Mouse (Mus musculus) heart, embryonic 12.5 days (tissue): ENCODE measurements at regions not wholly inside any gene's neighbourhood (a gene's known extent, or its start where the extent isn't known, plus 50 kb on each side); places are given as distances from the start of the nearest gene placed in this dataset.

Experiments
- ATAC-seq: fragments of 200-750 bp; cut with Nextera tagmentation; 2 replicates; pipeline ENCODE4 v1.8.0; 2017; ENCODE audit warnings: moderate TSS enrichment, moderate library complexity; ENCODE audit not compliant: insufficient number of reproducible peaks, low FRiP score
- H3K27ac ChIP-seq: fragments of 300-500 bp; sonication (generic); 2 replicates; pipeline ENCODE4 v1.5.1; 2016; ENCODE audit warnings: mild to moderate bottlenecking, moderate library complexity; ENCODE audit not compliant: poor library complexity, severe bottlenecking
- H3K27me3 ChIP-seq: fragments of 300-500 bp; sonication (generic); replicated peaks from 2 replicates; pipeline ENCODE4 v1.6.1; 2016; ENCODE audit warnings: mild to moderate bottlenecking, moderate library complexity
- H3K36me3 ChIP-seq: fragments of 300-500 bp; sonication (generic); 2 replicates; pipeline ENCODE4 v1.6.1; 2016; ENCODE audit warnings: mild to moderate bottlenecking, moderate library complexity
- H3K4me1 ChIP-seq: fragments of 300-500 bp; sonication (generic); replicated peaks from 2 replicates; pipeline ENCODE4 v1.6.1; 2016; ENCODE audit warnings: mild to moderate bottlenecking
- H3K4me2 ChIP-seq: fragments of 300-500 bp; sonication (generic); 2 replicates; pipeline ENCODE4 v1.6.1; 2016; ENCODE audit warnings: mild to moderate bottlenecking, moderate library complexity
- H3K4me3 ChIP-seq: fragments of 300-500 bp; sonication (generic); 2 replicates; pipeline ENCODE4 v1.5.1; 2016; ENCODE audit warnings: mild to moderate bottlenecking
- H3K9ac ChIP-seq: fragments of 300-500 bp; sonication (generic); 2 replicates; pipeline ENCODE4 v1.6.1; 2016; ENCODE audit warnings: mild to moderate bottlenecking, moderate library complexity
- H3K9me3 ChIP-seq: fragments of 300-500 bp; sonication (generic); replicated peaks from 2 replicates; pipeline ENCODE4 v1.6.1; 2016; ENCODE audit warnings: mild to moderate bottlenecking, moderate library complexity
- WGBS: fragments of 180-500 bp; shearing (Covaris S2); methylation state at CpG from one replicate; pipeline ENCODE4 v1.1.7; 2016; 5-methylcytosine and 5-hydroxymethylcytosine counted together

GRCm38 (mm10) chr5:41206462-41206861, 501.5 kb downstream of the Rab28 start:
- no peaks in the 10 kb centered on the region for H3K9me3 ChIP-seq
- H3K27me3 ChIP-seq: no peaks in the 10 kb centered on the region
- H3K4me2 ChIP-seq: no peak overlapping the region
- ATAC-seq: no peak
- WGBS: 78% methylated on average over 3 of the region's 3 CpGs
- no peak overlapping the region for H3K9ac ChIP-seq
- H3K4me3 ChIP-seq: no peak overlapping the region
- no peak overlapping the region for H3K27ac ChIP-seq
- no peaks in the 10 kb centered on the region for H3K4me1 ChIP-seq
- H3K36me3 ChIP-seq: no peaks in the 10 kb centered on the region

DNA sequence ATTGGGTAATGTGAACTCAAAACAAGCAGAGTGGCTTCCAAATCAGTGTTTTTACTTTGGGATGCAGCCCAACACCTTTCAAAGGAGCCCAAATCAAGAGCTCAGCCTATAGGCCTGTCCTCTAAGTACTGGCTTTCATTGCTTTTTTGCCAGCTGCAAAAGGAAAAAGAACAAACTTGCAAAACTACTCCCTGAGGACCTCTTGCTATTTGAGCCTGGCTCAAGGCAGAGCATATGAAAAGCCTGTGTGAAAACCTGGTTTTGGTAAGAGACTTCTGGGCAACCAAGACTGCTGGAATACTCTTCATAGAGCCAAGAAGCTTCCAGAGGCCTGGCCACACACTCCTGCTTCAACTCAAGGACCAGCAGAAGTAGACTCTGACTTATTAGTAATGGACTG, 503.5 kb downstream of the Rab28 start:
- ATAC-seq: no peak
- H3K9me3 ChIP-seq: no peaks in the 10 kb centered on the region
- no peak overlapping the region for H3K9ac ChIP-seq
- no peak overlapping the region for H3K4me2 ChIP-seq
- no peaks in the 10 kb centered on the region for H3K36me3 ChIP-seq
- H3K4me1 ChIP-seq: no peaks in the 10 kb centered on the region
- no peak overlapping the region for H3K27ac ChIP-seq
- no peak overlapping the region for H3K4me3 ChIP-seq
- H3K27me3 ChIP-seq: no peaks in the 10 kb centered on the region

GRCm38 (mm10) chr5:41187193-41187592, 520.8 kb downstream of the Rab28 start:
- Histone ChIP-seq H3K27ac (no peak overlapping the region), H3K4me3 (no peak overlapping the region), H3K27me3 (no peaks in the 10 kb centered on the region), H3K4me2 (no peak overlapping the region), H3K9ac (no peak overlapping the region), H3K9me3 (no peaks in the 10 kb centered on the region), H3K36me3 (no peaks in the 10 kb centered on the region), H3K4me1 (no peaks in the 10 kb centered on the region)
- no peak for ATAC-seq
- WGBS: 71% methylated on average over 5 of the region's 5 CpGs

- Histone ChIP-seq H3K4me2 (no peak overlapping the region), H3K27me3 (no peaks in the 10 kb centered on the region), H3K4me1 (no peaks in the 10 kb centered on the region), H3K4me3 (no peak overlapping the region), H3K9ac (no peak overlapping the region), H3K9me3 (no peaks in the 10 kb centered on the region), H3K36me3 (no peaks in the 10 kb centered on the region), H3K27ac (no peak overlapping the region)
- ATAC-seq: no peak
- WGBS: 76% methylated on average over 3 of the region's 3 CpGs
Observed at GRCm38 (mm10) chr5:41177220-41177619, 530.7 kb downstream of the Rab28 start.

DNA sequence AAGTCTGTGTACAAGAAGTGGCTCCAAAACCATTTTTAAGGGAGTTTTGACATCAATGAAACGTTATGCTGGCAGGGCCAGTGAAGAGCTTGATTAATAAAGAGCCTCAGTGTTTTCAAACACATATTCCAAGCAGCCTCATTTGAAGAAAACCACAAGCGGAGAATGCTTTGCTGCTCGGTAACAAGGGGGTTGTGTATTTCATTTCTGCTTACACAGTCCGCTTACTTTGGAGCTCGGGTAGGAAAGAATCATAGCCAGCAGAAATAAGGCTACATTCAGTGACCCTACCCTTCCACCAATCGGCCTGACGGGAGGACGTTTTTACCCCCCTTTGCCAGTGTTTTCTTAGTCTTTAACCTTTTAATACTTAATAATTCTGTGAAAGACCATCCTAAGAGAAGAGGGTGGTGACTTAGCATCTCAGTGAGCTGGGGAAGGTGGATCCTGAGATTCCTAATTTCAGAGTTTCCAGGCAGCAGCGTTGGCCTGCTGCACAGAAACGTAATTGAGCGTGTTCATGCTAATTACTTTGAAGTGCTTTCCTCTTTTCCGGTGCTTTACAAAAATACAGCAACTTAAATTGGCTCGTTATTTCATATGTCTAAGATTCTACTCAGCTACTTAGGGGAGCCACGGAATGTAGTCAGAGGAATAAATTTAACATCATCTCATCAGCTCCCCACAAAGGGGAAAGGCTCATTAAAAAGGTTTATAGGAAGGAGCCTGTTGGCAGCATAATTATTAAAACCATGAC, 541.9 kb downstream of the Rab28 start:
- Histone ChIP-seq H3K27me3 (no peaks in the 10 kb centered on the region), H3K27ac (no peak overlapping the region), H3K9ac (no peak overlapping the region), H3K9me3 (no peaks in the 10 kb centered on the region), H3K4me2 (no peak overlapping the region), H3K4me3 (no peak overlapping the region), H3K4me1 (no peaks in the 10 kb centered on the region), H3K36me3 (no peaks in the 10 kb centered on the region)
- no peak for ATAC-seq
- 77% methylated on average over 14 of the region's 14 CpGs for WGBS

GRCm38 (mm10) chr5:41125050-41125449, 582.9 kb downstream of the Rab28 start:
- Histone ChIP-seq H3K9me3 (no peaks in the 10 kb centered on the region), H3K27me3 (no peaks in the 10 kb centered on the region), H3K27ac (no peak overlapping the region), H3K4me3 (no peak overlapping the region), H3K9ac (no peak overlapping the region), H3K4me1 (no peaks in the 10 kb centered on the region), H3K36me3 (no peaks in the 10 kb centered on the region), H3K4me2 (no peak overlapping the region)
- WGBS: 19% methylated on average over 5 of the region's 5 CpGs
- ATAC-seq: no peak

DNA sequence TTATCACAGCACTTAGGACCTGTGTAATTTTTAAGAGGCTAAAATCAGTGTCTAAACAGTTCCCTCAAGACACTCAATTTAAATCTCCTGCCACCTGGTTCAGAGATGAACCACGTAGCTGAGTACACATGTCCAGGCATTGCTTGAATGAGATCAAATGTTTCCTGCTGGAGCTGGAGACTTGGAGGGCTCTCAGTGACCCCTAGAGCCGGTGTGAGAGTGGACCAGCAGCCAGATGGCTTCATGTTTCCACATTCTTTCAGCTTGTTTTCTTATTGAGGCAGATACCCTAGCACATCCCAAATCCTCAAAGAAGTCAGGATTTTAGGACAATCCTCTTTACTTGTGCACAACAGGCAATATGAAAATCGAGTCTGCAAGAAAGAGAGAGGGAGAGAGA, 590.3 kb downstream of the Rab28 start:
- Histone ChIP-seq H3K4me1 (no peaks in the 10 kb centered on the region), H3K27me3 (no peaks in the 10 kb centered on the region), H3K4me3 (no peak overlapping the region), H3K9me3 (no peaks in the 10 kb centered on the region), H3K4me2 (no peak overlapping the region), H3K27ac (no peak overlapping the region), H3K9ac (no peak overlapping the region), H3K36me3 (no peaks in the 10 kb centered on the region)
- no peak for ATAC-seq
- WGBS: 47% methylated on average over 3 of the region's 3 CpGs

GRCm38 (mm10) chr5:41087773-41088172, 620.2 kb downstream of the Rab28 start:
- no peaks in the 10 kb centered on the region for H3K36me3 ChIP-seq
- whole genome bisulfite sequencing: 39% methylated on average over 5 of the region's 5 CpGs

GRCm38 (mm10) chr5:41076412-41076811, 631.5 kb downstream of the Rab28 start:
- Histone ChIP-seq H3K27ac (no peak overlapping the region), H3K4me2 (no peak overlapping the region), H3K4me1 (no peaks in the 10 kb centered on the region), H3K36me3 (no peaks in the 10 kb centered on the region), H3K4me3 (no peak overlapping the region), H3K27me3 (no peaks in the 10 kb centered on the region), H3K9me3 (no peaks in the 10 kb centered on the region), H3K9ac (no peak overlapping the region)
- ATAC-seq: no peak
- 62% methylated on average over 2 of the region's 2 CpGs for WGBS

More at GRCm38 (mm10) chr5:41087773-41088172, 620.2 kb downstream of the Rab28 start:
- Histone ChIP-seq H3K9me3 (no peaks in the 10 kb centered on the region), H3K4me2 (no peak overlapping the region), H3K27me3 (no peaks in the 10 kb centered on the region), H3K9ac (no peak overlapping the region), H3K4me3 (no peak overlapping the region), H3K4me1 (no peaks in the 10 kb centered on the region), H3K27ac (no peak overlapping the region)
- ATAC-seq: no peak

GRCm38 (mm10) chr5:41061646-41062045, 646.3 kb downstream of the Rab28 start:
- H3K4me2 ChIP-seq: no peak overlapping the region
- H3K9ac ChIP-seq: no peak overlapping the region
- H3K9me3 ChIP-seq: no peaks in the 10 kb centered on the region
- 88% methylated on average over 9 of the region's 9 CpGs for WGBS
- no peak overlapping the region for H3K27ac ChIP-seq
- H3K27me3 ChIP-seq: no peaks in the 10 kb centered on the region
- no peaks in the 10 kb centered on the region for H3K36me3 ChIP-seq
- no peak overlapping the region for H3K4me3 ChIP-seq
- no peaks in the 10 kb centered on the region for H3K4me1 ChIP-seq
- ATAC-seq: no peak

GRCm38 (mm10) chr5:41061222-41061621, 646.7 kb downstream of the Rab28 start:
- Histone ChIP-seq H3K9ac (no peak overlapping the region), H3K36me3 (no peaks in the 10 kb centered on the region), H3K27me3 (no peaks in the 10 kb centered on the region), H3K4me3 (no peak overlapping the region), H3K4me2 (no peak overlapping the region), H3K9me3 (no peaks in the 10 kb centered on the region), H3K4me1 (no peaks in the 10 kb centered on the region), H3K27ac (no peak overlapping the region)
- 61% methylated on average over 3 of the region's 3 CpGs for WGBS
- ATAC-seq: no peak

- WGBS: 88% methylated on average over 3 of the region's 3 CpGs
- ATAC-seq: no peak
- H3K4me1 ChIP-seq: no peaks in the 10 kb centered on the region
- H3K4me3 ChIP-seq: no peak overlapping the region
- no peak overlapping the region for H3K27ac ChIP-seq
- H3K4me2 ChIP-seq: no peak overlapping the region
- no peaks in the 10 kb centered on the region for H3K27me3 ChIP-seq
- H3K9ac ChIP-seq: no peak overlapping the region
- no peaks in the 10 kb centered on the region for H3K9me3 ChIP-seq
- no peaks in the 10 kb centered on the region for H3K36me3 ChIP-seq
Observed at GRCm38 (mm10) chr5:41058015-41058414, 649.9 kb downstream of the Rab28 start.
